Mouse (Mus musculus) liver, adult 2 months (tissue): ENCODE measurements at regions not wholly inside any gene's neighbourhood (a gene's known extent, or its start where the extent isn't known, plus 50 kb on each side); places are given as distances from the start of the nearest gene placed in this dataset.

Experiments
- CTCF ChIP-seq: fragments of 200-500 bp; IDR thresholded peaks from 2 replicates; pipeline ENCODE4 v1.5.1; 2011; ENCODE audit warnings: low read depth, low read length, control low read depth
- POLR2A ChIP-seq: fragments of 200-500 bp; IDR thresholded peaks from 2 replicates; pipeline ENCODE4 v1.6.1; 2011; ENCODE audit warnings: low read length, control low read depth; ENCODE audit not compliant: insufficient read depth; ENCODE audit errors: extremely low read depth

DNA sequence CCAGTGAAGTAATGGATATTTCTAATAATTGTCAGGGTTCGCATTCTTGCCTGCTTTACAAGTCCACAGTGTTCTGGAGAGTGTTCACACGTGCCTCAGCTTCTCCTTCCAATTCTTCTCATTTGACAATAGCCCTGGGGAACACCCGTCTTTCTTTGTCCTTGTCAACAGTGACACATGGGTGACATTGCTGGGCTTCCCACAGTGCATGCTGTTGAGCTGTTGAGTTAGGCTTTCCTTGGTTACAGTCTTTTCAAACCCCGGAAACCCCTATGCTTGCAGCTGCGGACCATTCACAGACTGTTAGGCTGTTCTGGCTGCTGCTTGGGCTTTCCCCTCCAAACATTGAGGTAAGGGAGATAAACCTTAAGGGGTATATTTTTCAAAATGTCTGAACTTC is 450.0 kb downstream of the Fgf9 start:
- TF ChIP-seq CTCF (no peak), POLR2A (no peak)
